Mouse (Mus musculus) gonadal fat pad, adult 2 months (tissue): ENCODE measurements around the gene Baz2a. TPM values are rescaled to one million over a fixed set of nuclear protein-coding genes. Genes with fewer than 3 reads are reported as not detected.
A peak's percentile ranks its signal among the peaks of the same experiment; 100 is the strongest.
"Not testable (repeated sequence)": the region's sequence is repeated elsewhere in the genome, so short reads cannot be mapped to it uniquely, and the experiment has no call there.

Experiments
- DNase-seq: peaks from one replicate; pipeline ENCODE4 v3.0.0-alpha.2; 2012; ENCODE audit warnings: low read depth
- polyA plus RNA-seq: library from polyadenylated mRNA; depleted of rRNA; stranded (reverse); fragments of >200 nt; gene quantifications from 2 replicates; pipeline ENCODE4 v1.2.3, GENCODE M21; 2012

Baz2a gene
- polyA plus RNA-seq, 1 experiment, result 32.2 TPM

DNA sequence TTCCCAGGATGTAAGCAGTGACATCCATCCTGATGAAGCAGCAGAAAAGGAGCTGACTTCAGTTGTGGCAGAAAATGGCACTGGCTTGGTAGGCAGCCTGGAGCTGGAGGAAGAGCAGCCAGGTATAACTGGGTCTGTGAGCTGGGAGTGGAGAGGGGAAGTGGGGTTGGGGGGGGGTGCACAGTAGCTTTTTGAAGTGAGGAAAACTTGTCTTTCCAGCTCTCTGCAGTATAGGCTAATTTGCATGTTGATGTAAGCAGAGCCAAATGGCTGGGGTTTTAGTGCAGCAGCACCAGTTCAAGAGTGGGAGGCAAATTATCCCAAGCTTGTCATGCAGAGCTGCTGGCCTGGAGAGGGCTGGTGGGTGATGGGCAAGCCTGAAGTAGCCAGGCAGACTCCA lies 19.9 kb downstream of the Baz2a start:
- no peak for DNase-seq

DNA sequence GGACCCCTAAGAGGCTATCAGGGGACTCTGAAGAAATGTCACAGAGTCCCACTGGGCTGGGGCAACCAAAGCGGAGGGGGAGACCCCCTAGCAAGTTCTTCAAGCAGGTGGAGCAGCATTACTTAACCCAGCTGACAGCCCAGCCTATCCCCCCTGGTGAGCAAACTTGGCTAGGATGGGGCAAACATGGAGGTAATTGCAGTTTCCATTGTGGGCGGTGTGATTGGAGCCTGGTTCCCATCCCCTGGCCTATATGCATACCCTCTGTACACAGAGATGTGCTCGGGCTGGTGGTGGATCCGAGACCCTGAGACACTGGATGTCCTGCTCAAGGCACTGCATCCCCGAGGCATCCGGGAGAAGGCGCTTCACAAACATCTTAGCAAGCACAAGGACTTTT lies 32.5 kb downstream of the Baz2a start:
- no peak for DNase-seq

DNA sequence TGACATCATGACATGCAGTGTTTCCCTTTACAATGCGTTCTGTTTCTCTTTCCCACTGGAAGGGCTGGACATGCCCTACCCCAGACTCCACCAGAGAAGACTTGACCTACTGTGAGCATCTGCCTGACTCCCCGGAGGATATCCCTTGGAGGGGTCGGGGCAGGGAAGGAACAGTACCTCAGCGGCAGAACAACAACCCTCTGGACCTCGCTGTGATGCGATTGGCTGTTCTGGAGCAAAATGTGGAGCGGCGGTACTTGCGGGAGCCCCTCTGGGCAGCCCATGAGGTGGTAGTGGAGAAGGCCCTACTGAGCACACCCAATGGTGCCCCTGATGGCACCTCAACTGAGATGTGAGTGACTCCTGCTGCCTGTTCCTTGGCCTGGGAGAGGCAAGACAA lies 33.5 kb downstream of the Baz2a start:
- DNase-seq, result no peak

- DNase-seq, result no peak
Measured at GRCm38 (mm10) chr10:128125951-128126350, 34.6 kb downstream of the Baz2a start.

DNA sequence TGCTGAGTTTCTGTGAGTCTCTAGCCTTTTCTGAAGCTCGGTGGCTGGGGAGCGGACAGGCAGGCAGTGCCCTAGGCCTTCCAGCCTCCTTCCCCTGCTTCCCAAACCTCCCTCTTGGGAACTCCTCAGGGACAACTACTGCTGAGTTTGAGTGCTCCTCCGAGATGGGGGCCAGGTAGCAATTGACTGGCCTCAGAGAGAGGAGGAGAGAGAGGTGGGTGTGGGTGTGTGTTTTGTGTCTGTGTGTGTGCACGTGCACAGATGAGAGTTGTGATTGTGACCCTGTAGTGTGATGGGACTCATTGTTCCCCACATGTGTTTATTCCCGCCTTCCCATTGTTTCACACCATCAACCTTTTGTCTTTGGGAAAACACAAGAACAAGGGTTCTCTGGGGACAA lies 36.1 kb downstream of the Baz2a start:
- no peak for DNase-seq

DNA sequence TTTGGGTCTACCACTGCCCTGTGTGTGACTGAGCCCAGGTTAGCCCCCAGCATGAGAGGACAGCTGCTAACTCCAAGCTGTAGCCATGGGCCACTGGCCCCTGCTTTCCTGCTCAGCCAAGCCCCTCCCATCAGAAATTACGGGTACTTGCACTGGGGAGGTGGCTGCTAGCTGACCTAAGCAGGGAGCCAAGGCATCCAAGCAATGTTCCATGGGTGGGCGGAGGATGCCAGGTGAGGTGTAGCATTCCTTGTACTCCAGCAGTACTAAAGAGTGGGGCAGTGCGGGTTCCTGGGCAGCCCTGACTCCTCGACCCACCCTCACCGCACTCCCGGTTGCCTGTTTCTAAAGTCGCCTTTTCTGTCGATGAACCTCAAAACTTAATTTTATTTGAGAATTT lies 36.8 kb downstream of the Baz2a start:
- no peak for DNase-seq

DNA sequence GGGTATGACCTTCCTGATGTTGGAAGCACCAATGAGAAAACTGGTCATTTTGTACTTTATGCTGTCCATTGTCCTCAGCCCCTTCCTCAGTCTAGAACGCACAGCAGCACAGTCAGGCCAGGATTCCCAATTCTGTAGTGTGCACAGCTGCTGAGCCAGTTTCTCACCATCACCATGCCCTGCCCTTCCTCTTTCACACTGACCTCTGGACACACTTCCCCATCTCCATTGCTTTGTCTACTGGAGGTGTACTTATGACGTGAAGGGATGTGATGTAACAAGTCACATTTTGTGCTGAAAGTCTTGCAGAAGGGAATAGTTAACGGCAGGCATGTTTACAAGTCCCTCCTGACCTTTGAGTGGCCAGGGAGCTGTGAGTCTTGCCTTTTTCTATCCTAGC lies 39.9 kb downstream of the Baz2a start:
- no peak for DNase-seq

- no peak for DNase-seq
Measured at GRCm38 (mm10) chr10:128131812-128132211, 40.4 kb downstream of the Baz2a start.

DNA sequence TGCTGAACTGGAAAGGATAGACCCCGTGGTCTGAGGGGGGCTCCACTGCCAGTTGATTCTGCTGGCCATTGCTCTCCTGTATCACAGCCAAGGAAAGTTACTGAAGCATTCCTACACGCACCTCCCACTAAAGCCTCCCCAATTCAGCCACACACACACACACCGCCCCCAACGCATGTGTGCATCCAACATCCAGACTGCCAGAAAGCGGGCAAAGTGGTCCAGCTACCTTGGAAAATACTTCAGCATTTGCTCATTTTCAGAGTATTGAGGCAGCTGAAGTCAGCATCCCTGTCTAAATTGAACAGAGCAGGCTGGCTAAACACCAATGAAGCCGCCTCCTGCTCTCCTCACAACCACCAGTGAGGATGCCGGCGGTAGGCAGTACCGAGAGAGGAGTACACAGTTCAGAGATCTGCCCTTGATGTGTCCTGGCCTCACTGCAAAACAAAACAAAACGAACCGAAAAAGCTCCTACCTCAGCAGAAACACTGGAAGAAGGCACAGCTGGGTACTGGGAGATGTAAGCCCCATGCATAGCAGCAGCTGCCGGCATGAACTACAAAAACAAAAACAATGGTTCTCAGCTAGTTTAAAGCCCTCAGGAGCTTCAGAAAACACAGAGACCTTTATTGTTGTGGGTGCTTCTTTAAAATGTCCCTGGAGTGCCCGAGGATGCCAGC lies 42.4 kb downstream of the Baz2a start:
- DNase-seq, result no peak

DNA sequence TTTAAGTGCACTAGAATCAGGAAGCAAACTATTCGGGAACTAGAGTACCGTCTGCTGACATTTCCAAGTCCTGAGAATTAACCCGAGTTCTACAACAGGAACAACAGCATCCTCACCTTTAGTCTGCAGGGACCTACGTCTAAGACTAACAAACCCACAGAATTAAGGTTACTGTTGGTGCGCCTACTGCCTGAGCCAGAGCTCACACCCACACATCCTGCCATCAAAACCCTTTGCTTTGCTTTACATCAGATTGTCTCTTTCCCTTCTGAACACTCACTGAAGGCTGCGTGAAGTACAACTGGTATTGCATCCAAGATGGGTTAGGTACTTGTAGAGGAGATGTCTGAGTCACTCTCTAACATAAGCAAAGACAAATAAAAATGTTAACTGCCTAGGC lies 44.0 kb downstream of the Baz2a start:
- no peak for DNase-seq

GRCm38 (mm10) chr10:128140236-128140952 lies 49.0 kb downstream of the Baz2a start:
- DNase-seq, result no peak

- DNase-seq, result no peak
Measured at GRCm38 (mm10) chr10:128142165-128142564, 50.8 kb downstream of the Baz2a start.

DNA sequence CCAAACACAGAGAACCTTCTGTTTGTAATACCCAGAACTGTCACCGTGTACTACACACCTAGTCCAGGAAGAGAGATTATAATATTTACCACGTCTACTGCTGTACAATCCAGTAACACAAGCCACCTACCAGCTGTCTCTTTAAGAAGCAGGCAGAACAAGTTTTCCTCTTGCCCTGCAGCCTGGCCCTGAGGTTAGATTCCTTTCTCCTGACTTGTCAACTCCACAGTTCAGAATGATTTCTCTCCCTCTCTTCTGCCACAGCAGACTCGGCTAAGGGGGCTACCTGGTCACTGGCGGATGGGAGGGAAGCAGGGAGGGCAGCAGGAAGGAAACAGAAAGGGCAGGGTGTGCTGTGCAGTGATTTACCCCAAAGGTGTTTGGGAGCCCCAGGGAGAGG lies 52.3 kb downstream of the Baz2a start:
- no peak for DNase-seq

DNA sequence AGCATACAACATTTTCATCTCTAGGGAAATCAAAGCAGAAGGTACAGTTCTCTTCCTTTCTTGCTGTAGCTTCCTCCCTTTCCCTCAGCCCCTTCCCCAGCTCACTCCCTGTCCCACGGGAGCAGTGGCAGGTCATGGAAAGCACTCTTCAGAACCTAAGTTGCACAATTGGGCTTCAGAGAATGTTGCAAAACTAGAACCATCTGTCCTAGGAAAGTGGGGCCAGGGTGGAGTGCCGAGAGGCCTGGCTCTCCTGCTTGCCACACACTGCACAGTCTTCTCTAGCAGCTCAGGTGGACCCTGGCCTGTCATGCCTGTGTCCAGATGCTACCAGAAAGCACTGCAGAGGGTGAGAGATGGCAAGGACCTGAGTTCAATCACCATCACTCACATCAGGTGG lies 53.6 kb downstream of the Baz2a start:
- DNase-seq, result no peak

DNA sequence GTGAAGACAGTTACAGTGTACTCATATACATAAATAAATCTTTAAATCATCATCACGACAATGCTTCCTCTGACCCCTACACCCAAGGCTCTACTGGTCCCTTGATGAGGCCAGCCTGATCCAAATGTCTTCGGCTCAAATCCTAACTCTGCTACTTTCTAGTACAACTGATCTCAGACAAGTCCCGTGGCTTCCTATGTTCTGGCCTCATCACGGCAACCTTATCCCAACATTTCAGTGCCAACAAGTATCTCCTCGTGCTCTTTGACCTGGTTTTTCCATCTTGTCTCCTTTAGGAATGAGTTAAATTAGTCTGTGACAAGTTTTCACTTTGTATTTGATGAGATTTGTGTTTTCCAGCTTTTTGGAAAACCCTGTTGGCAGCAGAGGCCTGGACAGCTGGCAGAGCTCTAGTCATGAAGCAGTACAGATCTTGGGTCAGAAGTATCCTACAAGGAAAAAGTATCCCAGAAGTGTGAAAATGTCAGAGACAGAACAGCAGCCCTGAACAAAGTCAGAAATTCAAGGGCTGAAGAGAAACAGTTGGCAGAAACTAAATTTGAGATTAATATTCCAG lies 57.5 kb downstream of the Baz2a start:
- no peak for DNase-seq

GRCm38 (mm10) chr10:128149592-128149991 lies 58.2 kb downstream of the Baz2a start:
- DNase-seq, result no peak

DNA sequence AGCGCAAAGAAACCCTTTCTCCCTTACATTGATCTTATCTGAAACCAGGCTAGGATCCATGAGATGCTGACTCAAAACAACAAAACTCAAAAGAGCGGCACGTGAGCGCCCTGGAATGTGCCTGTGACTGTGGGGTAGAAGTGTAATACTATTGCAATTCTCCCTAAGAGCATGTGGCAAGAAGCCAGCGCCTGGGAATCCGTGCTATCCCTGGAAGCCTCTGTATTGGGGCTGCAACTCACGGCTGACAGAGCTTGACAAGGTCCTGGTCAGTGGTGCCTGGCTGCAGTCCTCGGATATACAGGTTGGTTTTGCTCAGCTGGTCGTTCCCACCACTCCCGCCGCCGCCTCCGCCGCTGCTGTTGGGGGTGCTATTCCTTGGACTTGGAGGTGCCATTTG lies 59.6 kb downstream of the Baz2a start:
- DNase-seq, result peak; percentile 42

DNA sequence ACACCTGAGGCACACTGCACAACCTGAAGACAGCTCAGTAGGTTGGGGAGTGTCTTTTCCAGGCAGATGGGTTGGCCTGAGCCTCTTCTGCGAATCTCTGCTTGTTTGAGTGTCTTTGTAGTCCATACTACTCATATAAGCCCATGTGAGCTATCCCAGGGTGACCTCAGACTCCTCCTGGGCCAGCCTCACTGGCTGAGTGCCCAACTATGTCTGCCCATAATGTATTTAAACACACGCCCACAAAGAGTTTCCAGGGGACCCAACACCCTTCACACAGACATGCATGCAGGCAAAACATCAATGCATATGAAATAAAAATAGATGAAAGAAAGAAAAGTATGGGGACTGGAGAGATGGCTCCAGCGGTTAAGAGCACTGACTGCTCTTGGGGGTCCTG lies 62.6 kb downstream of the Baz2a start:
- DNase-seq, result no peak

GRCm38 (mm10) chr10:128165726-128166125 lies 74.3 kb downstream of the Baz2a start:
- DNase-seq, result not testable (repeated sequence)

- no peak for DNase-seq
Measured at GRCm38 (mm10) chr10:128167091-128167490, 75.7 kb downstream of the Baz2a start.

DNA sequence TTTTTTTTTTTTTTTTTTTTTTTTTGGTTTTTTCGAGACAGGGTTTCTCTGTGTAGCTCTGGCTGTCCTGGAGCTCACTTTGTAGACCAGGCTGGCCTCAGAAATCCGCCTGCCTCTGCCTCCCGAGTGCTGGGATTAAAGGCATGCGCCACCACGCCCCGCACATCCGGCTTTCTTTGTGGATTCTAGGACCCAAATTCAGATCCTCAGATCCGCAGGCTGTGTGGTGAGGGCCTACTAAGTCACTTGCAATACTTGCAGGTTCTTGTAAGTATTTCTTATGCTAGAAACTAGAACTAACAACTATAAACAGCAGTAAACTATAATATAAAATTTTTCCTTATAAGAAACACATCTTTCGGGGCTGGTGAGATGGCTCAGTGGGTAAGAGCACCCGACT lies 80.0 kb downstream of the Baz2a start:
- not testable (repeated sequence) for DNase-seq

DNA sequence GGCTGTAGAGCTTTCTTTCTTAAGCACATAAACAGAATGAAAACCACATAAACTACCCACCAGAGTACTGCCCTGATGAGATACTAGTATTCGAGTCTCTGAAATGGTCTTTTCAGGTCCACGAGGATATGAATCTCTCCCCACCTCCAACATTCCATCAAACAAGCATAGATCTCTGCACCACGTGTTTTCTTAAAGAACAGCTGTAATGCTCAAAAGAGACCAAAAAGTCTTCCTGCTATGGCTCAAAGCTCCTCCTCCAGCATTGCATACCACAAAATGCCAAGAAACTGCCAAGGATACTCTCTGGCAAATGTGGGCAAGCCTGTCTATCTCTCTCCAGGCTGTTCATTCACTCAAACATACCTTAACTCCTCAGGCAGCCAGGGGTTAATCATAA lies 83.9 kb downstream of the Baz2a start:
- no peak for DNase-seq

DNA sequence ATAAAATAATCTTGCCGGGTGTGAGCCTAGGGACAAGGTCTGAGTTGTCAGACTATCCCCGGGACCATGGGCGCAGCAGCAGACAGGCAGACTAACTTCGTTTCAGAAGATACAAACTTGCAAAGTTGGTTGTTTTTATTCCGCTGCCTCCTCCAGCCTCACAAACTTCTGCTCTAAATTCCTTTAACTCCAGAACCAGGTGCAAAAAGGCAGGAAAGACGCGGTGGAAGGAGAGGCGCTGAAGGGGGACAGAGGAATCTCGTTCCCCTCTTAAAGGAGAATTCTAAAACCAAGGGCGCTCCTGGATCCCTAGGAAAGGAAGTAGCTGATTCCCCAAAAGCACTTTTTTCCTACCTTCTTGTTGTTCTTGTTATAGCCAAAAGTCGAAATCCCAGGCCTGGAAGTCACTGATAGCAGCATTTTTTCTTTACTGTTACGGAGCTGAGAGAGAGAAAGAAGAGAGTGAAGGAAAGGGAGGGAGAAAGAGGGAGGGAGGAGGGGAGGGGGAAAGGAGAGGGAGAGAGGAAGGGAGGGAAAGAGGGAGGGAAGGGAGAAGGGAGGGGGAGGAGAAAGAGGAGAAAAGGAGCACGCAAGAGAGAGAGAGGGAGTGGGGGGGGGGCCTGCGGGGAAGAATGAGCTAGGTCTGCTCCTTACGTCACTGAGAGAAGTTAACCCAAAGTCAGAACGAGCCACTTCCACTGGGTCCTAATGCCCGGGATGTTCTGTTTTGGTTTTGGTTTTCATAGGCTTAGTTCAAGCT lies 84.8 kb downstream of the Baz2a start:
- no peak for DNase-seq
